Mouse (Mus musculus): ENCODE results near the gene Cdyl.

Cdyl gene

DNA sequence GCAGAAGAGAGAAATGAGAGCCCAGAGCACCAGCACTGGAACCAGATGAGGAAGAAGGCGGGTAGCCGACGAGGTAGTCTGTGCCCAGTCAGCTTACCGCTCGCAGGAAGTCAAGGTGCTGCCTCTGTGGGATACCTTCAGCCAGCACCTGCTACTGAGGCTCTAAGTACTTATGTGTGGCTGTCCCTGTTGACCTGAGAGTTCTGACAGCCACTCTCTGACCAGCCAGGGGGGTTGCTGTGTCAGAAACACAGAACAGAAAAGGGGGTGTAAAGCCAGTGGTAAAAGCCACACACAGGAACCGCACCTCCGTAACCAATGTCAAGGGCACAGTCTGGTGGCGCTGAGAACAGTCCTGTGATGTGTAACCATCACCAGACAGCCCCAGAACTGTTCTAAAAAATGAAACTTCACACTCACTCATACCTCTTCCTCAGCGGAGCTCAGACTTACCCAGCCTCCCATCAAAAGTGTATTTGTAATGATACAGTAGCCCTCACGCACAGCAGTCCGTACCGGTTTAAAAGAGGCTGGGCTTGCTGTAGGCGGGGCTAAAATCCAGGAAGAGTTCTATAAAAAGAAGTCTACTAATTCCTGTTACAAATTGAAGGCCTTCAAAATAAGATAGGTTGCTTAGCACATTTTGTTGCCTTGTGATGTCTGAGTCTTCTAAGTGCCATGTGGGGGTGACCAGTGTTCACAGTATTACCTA lies 138.3 kb downstream of the Cdyl start:
- intact Hi-C loops (cut with DNase I): no loop called here

GRCm38 (mm10) chr13:35798645-35799044 lies 139.0 kb downstream of the Cdyl start:
- intact Hi-C loops (cut with DNase I): no loop called here

GRCm38 (mm10) chr13:35800270-35800669 lies 140.6 kb downstream of the Cdyl start:
- intact Hi-C loops (cut with DNase I): no loop called here

GRCm38 (mm10) chr13:35805727-35806126 lies 146.1 kb downstream of the Cdyl start:
- intact Hi-C loops (cut with DNase I): no loop called here

GRCm38 (mm10) chr13:35806165-35806564 lies 146.5 kb downstream of the Cdyl start:
- intact Hi-C loops (cut with DNase I): no loop called here

GRCm38 (mm10) chr13:35807016-35807415 lies 147.4 kb downstream of the Cdyl start:
- intact Hi-C loops (cut with DNase I): no loop called here

DNA sequence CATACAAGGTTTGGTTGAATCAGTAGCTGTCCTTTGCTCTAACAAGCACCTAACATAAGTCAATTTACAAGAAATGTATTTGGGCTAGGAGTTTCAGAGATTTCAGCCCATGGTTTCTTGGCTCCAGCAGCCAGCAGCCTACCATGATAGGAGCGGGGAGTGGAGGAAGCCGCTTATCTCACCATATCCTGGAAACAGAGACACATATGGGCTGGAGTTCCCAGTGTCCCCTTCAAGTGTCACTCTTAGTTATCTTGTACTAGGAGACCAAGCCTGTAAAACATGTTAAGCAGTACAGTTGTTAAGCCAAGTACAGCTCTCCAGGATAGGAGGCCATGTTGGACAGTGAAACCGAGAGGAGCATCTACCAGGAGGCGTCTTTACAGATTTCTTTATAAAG lies 147.9 kb downstream of the Cdyl start:
- intact Hi-C loops (cut with DNase I): no loop called here

DNA sequence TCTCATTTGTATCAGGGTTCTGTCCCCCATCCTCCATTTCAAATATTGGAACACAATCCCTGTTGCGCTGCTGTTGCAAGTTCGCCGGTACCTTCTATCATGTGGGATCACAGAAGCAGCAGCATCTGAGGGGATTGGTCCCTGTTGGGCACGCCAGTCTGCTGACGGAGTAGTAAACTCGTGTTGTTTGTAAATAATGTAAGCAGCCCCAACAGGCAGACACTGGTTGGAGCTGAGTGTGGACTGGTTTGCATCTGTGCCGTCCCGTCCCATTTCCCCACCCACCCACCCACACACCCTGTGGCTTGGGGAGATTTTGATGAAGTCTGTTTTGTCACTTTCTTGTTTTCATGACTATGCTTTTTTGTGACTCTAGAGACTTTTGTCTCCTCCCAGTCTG lies 148.3 kb downstream of the Cdyl start:
- intact Hi-C loops (cut with DNase I): no loop called here

DNA sequence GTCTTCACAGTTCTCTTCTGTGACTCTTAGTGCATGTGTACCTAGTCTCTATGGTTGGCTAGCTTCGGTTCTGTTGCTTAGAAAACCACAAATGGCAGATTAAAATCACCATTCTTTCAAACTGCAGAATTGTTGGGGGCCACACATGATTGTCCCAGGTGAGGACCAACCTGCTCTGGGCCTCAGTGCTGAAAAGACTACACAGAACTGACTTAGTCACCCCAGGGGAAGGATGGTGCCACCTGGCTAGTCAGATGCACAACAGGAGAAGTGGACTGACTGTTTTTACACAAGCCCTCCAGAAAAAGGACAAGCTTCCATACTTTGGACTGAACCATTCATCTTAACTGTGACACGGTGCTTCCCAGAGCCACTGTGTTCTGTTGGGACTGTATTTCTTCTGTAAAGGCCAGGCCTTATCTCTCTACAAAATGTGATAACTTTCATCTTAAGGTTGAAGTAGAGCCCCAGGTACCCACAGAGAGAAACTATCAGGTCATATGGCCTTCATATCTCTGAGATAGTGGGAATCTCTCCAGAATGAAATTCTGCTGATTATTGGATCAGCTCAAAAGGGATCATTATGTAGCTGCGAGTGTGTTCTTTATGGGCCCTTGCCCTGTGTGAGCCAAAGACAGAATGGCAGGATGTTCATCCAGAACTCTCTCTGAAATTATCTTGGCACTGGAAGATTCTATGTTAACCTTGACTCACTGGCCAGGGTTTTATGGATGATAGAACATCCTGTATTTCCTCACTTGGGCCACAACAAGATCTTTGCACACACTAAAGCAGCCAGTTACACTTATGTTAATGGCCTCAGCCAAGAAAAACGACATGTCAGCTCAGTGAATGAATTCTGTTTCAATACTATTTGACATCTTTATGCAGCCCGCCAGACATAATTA lies 149.9 kb downstream of the Cdyl start:
- intact Hi-C loops (cut with DNase I): no loop called here

- intact Hi-C loops (cut with DNase I): no loop called here
These were observed 150.5 kb downstream of the Cdyl start for GRCm38 (mm10) chr13:35810160-35810537.

DNA sequence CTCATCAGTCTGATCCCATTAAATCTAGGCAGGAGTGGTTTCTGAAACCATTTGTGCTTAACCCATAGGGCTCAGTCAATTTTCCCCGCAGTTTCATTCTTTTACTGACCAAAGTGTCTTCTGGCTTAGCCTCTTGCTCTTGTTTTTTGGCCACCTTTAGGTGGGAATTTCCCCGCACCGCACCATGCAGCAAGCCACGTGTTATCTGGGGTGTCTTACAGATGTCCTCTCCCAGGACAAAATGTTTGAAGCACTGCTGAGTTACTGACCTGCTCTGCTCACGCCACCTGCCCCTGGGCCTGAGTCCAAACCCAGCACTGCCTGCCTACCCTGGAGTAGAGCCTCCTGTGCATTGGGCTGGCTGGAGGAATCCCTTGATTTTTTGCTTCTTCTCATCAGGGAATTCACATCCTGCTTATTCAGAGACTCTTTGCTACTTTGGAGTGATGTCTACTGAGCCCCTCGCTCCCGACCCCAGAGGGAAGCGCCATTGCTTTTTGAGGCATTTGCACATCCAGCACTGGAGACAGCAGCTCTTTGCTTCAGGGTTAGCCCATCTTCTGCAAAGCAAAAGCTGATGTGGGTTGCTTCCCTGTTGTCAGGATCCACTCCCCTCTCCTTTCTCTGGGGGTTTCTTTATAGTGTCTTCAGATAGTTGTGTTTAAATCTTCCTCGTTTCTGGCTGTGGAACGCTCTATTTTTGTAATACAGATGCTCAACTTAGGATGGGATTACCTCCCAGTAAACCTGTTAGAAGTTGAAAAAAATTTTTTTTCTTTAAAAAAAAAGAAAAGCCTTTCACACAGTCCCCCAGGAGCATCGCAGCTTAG lies 151.9 kb downstream of the Cdyl start:
- intact Hi-C loops (cut with DNase I): no loop called here

- intact Hi-C loops (cut with DNase I): no loop called here
These were observed 152.5 kb downstream of the Cdyl start for GRCm38 (mm10) chr13:35812191-35812440.

DNA sequence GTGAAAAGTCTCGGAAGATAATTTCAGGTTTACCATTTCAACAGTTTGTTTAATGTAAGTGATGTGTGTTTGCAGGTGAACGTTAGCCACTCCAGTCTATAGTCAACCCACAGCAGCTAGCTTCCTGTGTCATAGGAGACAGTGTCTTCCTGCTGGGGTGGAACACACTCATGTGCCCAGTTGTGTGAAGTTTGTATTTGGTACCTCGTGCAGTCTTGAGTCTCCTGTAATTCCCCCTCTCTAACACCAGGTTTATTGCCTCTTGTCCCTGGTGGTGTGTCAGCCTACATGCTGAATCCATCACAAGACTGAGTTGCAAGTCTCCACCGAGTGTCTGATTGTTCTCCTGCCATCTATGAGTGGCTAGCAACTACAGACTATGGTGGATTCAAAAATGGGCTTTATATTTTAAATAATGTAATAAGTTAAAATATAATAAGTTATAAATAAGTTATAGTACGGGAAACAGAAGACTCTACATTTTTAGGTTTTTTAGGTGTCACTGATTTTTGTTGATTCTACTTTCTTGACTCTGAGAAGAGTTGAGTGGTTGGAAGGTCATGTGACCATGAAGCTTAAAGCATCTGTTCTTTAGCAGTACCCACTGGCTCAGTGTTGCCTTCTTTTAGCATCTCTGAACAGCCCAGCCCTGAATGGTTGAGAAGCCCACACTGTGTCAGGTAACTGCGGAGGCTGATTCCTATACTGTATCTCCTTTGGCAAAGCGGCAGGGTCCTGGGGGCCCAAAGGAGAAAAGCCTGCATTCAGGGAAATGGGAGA lies 153.9 kb downstream of the Cdyl start:
- intact Hi-C loops (cut with DNase I): no loop called here

DNA sequence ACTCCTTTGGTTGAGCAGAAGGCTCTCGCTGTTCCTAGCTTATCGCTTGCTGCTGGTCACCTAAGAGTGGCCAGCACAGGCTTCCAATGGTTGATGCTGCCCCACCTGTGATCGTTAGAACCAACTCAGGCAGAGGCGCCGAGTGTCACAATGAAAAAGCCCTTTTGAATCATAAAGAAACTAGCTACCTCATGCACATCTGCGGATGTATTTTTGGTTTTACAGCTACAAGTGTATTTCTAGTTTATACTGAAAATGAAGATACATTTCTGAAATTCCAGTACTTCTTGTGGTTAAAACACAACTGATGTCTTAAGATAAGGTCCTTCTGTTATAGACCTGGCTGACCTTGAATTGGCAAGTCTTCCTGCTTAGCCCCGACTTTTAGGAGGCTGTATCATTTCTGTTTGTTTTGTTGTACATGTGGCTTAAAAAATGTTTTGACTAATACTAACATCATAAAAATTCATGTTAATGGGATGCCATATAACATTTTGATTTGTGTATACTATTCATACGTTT lies 155.6 kb downstream of the Cdyl start:
- intact Hi-C loops (cut with DNase I): no loop called here

DNA sequence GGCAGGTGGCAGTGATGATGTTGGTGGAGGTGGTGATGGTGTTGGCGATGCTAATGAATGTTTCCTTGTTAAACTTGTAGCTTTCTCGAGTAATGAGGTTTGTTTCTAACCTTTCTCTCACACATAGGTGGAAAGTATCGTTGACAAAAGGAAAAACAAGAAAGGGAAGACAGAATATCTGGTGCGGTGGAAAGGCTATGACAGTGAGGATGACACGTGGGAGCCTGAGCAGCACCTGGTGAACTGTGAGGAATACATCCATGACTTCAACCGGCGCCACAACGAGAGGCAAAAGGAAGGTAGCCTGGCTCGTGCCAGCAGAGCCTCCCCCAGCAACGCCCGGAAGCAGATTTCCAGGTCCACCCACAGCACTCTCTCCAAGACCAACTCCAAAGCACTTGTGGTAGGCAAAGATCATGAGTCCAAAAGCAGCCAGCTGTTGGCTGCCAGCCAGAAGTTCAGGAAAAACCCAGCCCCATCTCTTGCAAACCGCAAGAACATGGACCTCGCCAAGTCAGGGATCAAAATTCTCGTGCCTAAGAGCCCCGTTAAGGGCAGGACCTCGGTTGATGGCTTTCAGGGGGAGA lies 156.2 kb downstream of the Cdyl start:
- intact Hi-C loops (cut with DNase I): no loop called here

DNA sequence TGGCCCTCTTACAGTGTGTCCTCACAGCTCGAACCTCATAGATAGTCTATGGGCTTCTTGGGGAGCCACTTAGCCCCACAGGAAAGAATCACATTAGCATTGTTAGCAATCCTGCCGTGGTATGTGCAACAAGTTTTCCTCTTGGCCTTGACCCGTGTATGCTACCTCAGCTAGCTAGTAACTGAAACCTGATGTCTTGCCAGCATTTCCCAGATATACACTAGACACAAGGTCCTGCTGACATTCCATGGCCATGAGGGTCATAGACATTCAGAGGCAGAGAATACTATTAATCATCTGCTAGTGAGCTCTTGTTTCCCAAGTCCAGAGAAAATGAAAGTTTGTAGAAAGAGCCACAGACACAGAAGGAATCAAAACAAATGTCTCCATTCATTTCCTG lies 158.0 kb downstream of the Cdyl start:
- intact Hi-C loops (cut with DNase I): no loop called here

- intact Hi-C loops (cut with DNase I): no loop called here
These were observed 158.4 kb downstream of the Cdyl start for GRCm38 (mm10) chr13:35818060-35818459.

GRCm38 (mm10) chr13:35821821-35822454 lies 162.3 kb downstream of the Cdyl start:
- intact Hi-C loops (cut with DNase I): no loop called here

DNA sequence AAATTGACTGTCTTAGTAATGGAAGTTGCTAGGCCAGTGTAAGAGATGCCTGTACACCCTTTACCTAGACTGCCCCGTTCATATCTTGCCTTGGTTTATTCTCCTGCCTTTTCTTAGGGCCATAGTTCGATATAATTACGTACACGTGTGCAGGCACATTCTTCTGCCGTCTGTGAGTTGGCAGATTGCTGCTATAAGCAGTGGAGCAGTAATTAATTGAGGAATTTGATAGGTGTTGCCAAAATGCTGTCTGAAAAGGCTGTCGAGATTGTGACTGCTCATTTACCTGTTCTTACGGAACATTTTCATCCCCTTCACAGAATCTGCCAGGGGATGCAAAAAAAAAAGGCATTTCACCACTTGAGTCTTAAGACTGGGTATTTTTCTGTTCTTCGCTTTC lies 163.2 kb downstream of the Cdyl start:
- intact Hi-C loops (cut with DNase I): no loop called here

- intact Hi-C loops (cut with DNase I): no loop called here
These were observed 166.0 kb downstream of the Cdyl start for GRCm38 (mm10) chr13:35825639-35826038.

All from adrenal gland (tissue).